Mouse (Mus musculus): ENCODE measurements around the gene 4930467E23Rik.
"Not testable (repeated sequence)": the region's sequence is repeated elsewhere in the genome, so short reads cannot be mapped to it uniquely, and the experiment has no call there.

4930467E23Rik gene

DNA sequence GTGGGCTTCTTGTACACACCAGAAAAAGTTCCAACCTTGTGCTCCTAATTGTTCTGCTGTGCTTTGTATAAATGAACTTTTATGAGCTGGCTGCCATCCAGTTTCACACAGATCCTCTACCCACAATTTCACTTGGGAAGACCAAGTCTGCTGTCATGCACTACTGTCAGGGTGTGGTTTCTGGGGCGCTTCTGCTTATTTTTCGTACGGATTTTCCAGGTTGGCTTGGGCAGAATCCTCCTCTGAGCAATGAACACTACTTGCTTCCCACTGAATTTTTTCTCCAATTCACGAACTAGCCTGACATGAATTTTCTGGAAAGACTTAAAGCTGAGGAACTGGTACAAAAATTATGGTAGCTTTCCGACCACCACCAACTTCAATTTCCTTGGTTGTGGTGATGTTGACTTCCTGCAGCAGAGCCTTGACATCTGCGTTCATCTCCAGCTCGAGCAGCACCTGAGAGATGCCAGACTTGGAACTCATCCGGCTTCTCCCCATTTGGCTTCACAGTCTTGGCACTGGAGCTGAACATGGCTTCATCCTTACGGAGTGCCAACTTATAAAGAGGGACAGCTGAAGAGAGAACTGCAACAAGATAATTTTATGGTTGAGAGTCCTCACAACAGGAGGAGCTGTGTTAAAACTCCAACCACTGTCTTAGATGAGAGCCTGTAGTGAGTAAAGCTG, 18.1 kb upstream of the 4930467E23Rik start:
- not testable (repeated sequence) for DNase-seq (ENCODE audit: low read depth)

GRCm38 (mm10) chr8:19712227-19712750, 17.1 kb upstream of the 4930467E23Rik start:
- not testable (repeated sequence) for DNase-seq (ENCODE audit: low read depth)

DNA sequence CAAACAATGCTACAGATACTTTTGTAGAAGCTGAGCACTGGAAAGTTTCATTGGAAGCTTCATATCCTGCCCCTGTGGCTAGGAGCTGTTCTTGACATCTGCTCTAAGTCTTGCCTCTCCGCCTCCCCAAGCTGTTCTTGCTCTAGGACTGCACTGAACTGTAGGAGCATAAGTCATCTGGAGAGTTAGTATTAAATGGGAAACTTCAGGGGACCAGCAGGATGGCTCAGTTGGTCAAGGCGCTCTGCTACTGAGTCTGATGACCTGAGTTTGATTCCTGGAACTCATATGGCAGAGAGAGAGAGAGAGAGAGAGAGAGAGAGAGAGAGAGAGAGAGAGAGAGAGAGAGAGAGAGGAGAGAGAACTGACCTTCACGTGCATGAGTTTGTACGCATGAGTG, 16.6 kb upstream of the 4930467E23Rik start:
- not testable (repeated sequence) for DNase-seq (ENCODE audit: low read depth)

DNA sequence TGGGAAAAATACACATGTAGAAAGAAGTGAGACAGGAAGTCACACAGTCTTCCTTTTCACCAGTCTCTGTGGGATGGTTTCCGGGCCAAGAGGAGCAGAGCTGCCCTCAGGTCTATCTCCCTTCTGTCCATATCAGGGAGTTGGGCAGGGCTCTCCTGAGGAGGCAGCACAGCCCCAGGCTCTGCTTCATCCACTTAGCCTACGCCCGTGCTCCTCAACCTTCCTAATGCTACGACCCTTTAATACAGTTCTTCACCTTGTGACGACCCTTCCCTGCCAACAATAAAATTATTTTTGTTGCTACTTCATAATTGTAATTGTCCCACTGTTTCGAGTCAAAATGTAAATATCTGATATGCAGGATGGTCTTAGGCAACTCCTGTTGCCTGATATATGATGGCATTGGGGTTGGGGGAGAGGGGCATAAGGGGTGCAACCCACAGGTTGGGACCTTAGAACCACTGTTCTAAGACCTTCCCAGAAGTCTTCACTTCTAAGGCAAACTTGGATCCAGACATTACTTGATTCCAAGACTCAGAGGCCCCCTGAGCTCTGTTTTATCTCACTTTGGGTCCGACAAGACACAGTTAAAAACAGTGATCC, 16.0 kb upstream of the 4930467E23Rik start:
- DNase-seq (ENCODE audit: low read depth): not testable (repeated sequence)

DNA sequence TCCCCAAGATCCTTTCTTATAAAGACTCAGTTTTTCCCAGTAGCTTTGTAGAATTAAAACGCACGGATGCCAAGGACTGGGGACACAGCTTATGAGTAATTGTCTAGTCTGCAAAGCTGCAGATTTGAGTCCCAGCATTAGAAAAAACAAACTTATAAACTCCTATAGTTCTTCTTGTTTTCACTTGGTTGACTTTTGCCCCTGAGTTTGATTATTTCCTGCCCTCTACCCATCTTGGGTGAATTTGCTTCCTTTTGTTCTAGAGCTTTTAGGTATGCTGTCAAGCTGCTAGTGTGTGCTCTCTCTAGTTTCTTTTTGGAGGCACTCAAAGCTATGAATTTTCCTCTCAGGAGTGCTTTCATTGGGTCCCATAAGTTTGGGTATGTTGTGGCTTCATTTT, 14.9 kb upstream of the 4930467E23Rik start:
- not testable (repeated sequence) for DNase-seq (ENCODE audit: low read depth)

- not testable (repeated sequence) for DNase-seq (ENCODE audit: low read depth)
These were observed 14.1 kb upstream of the 4930467E23Rik start for GRCm38 (mm10) chr8:19715266-19715665.

DNA sequence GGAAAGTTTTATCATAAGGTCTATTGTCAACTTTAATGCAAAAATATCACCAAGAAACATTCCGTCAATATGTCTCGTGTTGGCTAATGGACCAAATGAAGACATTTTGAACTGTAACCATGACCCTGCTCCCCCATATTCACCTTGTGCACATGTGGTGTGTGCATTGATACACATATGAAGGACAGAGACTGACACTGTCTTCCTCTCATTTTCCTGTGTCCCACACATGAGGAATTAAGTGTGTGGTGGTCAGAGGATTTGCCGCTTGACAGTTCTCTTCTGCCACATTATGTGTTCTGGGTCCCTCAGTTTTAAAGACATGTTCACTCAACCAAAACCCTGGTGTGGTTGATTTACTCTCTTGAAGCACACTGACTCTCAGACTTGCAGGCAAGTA, 11.5 kb upstream of the 4930467E23Rik start:
- DNase-seq (ENCODE audit: low read depth): not testable (repeated sequence)

GRCm38 (mm10) chr8:19719513-19719912, 9.9 kb upstream of the 4930467E23Rik start:
- DNase-seq (ENCODE audit: low read depth): not testable (repeated sequence)

DNA sequence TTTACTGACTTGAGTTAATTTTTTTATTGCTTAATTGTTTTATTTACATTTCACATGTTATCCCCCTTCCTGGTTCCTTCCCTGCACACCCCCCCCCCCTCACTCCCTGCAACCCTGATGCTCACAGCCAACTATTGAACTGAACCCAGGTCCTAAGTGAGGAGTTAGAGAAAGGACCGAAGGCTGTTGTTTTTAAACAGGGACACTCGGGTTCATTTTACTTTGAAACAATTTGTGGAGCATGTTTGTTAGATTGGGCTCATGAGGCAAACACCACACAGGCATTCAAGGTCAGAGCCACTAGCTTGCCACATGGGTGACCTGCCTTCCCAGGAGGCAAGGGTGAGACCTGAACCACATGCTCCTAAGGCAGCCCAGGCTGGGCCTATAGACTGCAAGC, 4.5 kb upstream of the 4930467E23Rik start:
- DNase-seq (ENCODE audit: low read depth): not testable (repeated sequence)

DNA sequence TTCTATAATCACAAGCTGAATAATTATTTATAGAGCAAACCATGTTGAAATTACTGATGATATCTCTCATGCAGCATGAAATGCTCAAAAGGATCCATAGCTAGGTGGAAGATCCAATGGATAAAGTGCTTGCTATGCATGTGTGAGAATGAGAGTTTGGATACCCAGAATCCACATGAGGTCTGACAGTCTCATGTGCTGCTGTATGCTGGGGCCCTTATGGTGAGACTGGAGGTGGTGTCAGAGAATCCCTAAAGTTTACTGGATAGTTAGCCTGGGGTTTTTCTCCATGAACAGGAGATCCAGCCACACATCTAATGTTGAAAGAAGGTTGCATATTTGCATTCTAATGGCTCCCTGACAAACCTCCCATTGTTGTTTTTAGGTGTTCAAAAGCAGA, 22.4 kb downstream of the 4930467E23Rik start:
- DNase-seq (ENCODE audit: low read depth): not testable (repeated sequence)

DNA sequence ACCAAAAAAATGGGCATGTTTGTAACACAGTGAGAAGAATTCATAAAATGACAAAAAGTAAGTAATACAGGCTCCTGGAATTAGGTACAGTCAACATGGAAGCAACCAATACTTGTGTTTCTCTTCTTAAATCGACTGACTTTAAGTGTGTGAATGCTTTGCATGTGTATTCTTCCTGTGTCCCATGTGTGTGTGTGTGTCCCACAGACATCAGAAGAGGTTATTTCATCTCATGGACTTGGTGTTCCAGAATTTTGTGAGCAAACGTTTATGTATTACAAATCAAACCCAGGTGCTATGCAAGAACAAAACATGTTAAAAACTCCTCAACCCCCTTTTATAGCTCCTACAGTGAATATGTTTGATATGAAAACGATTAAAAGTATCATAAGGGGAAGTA, 24.8 kb downstream of the 4930467E23Rik start:
- DNase-seq (ENCODE audit: low read depth): not testable (repeated sequence)

DNA sequence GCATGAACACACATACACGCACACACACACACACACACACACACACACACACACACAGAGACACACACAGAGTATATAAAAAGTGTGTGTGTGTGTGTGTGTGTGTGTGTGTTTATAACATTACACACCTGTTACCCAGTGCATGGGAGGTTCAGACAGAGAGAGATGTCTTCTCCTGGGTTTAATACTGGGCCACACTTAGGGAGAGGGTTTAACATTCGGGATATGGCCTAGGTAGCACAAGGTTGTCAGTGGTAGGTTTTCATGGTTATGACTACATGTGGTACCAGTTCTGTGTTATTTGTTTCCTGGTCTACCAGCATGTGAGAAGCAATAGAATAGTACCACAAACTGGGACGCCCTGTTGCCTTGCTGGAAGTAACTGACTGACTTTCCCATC, 25.6 kb downstream of the 4930467E23Rik start:
- not testable (repeated sequence) for DNase-seq (ENCODE audit: low read depth)

- not testable (repeated sequence) for DNase-seq (ENCODE audit: low read depth)
These were observed 32.3 kb downstream of the 4930467E23Rik start for GRCm38 (mm10) chr8:19761660-19762059.

- not testable (repeated sequence) for DNase-seq (ENCODE audit: low read depth)
These were observed 33.6 kb downstream of the 4930467E23Rik start for GRCm38 (mm10) chr8:19762860-19763592.

DNA sequence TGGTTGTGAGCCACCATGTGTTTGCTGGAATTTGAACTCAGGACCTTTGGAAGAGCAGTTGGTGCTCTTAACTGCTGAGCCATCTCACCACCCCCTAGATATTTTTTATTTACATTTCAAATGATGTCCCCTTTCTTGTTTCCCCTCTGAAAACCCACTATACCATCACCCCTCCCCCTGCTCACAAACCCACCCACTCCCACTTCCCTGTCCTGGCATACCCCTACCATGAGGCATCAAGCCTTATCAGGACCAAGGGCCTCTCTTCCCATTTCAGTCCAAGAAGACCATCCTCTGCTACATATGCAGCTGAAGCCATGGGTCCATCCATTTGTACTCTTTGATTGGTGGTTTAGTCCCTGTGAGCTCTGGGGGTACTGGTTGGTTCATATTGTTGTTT, 36.2 kb downstream of the 4930467E23Rik start:
- DNase-seq (ENCODE audit: low read depth): not testable (repeated sequence)

DNA sequence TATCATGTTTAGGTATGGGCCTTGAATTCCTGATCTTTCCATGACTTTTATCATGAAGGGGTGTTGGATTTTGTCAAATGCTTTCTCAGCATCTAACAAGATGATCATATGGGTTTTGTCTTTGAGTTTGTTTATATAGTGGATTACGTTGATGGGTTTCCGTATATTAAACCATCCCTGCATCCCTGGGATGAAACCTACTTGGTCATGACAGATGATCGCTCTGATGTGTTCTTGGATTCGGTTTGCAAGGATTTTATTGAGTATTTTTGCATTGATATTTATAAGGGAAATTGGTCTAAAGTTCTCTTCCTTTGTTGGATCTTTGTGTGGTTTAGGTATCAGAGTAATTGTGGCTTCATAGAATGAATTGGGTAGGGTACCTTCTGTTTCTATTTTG, 44.1 kb downstream of the 4930467E23Rik start:
- not testable (repeated sequence) for DNase-seq (ENCODE audit: low read depth)

DNA sequence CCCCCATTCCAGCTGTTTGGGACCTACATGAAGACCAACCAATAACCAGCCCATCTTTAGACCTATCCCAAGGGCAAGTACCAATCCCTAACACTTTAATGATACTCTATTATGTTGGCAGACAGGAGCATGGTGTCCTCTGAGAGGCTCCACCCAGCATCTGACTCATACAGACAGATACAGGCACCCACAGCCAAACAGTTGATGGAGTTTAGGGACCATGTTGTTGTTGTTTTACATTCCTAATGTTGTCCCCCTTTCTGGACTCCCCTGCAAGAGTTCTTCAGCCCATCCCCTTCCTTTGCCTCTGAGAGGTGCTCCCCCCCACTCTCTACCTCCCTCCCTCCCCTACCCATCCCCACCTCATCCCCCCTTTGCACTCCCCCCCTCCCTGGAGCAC, 46.9 kb downstream of the 4930467E23Rik start:
- DNase-seq (ENCODE audit: low read depth): not testable (repeated sequence)

DNA sequence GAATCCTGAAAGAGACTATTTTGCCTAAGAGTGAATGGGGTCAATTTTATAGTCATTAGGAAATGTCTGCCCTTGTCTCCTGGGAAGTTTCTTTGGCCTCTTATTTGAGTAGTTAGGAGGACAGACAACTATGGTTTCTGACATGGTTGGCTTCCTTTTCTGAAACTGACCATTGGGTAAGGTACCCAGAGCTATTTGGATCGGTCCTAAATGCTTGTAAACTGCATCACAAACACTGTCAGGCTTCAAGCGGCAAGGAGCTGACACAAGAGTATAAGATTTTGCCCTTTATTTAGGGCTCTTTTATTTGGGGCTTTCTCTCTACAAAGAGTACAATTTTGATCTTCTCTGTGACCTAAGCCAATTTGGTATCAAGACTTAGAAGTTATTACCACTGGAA, 48.1 kb downstream of the 4930467E23Rik start:
- not testable (repeated sequence) for DNase-seq (ENCODE audit: low read depth)

DNA sequence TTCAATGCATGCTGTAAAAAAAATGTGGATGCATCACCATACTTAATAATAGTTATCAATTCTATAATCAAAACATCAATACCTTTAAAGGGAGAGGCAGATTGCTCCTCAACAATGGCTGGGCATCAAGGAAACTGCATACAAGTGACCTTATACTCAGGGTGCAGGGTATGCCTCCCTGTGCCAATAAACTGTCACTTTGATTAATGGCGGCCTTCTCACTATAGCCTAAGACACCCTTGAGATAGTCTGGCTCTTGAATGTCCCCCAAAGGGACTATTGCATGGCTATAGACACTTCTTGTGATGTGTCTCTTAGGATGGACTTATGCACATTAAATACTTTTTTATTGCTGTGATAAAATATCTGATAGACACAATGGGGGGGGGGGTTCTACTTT, 48.8 kb downstream of the 4930467E23Rik start:
- not testable (repeated sequence) for DNase-seq (ENCODE audit: low read depth)

DNA sequence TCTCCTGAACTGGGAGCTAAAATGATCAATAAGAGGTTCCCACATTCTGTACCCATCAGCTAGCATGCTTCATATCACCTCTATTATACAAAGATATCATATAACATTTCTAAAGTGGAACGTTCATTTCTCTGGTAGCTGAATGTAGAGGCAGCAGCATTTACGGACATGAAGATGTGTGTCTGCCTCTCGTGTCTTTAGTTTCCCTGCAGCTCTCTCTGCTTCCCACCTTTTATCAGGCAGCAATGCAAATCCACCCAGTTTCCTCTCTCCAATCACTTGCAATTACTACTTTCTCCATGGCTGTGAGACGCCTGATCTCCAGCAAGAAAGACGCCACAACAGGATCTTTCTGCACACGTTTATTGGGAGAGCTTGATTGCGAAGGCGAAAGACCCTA, 49.5 kb downstream of the 4930467E23Rik start:
- DNase-seq (ENCODE audit: low read depth): not testable (repeated sequence)

GRCm38 (mm10) chr8:19780212-19780611, 50.8 kb downstream of the 4930467E23Rik start:
- not testable (repeated sequence) for DNase-seq (ENCODE audit: low read depth)

- DNase-seq (ENCODE audit: low read depth): not testable (repeated sequence)
These were observed 51.3 kb downstream of the 4930467E23Rik start for GRCm38 (mm10) chr8:19780658-19781057.

Data from c-Kit-positive CD71-positive TER-119-negative erythroid progenitor cells, embryonic 14.5 days (primary cell).